Mouse (Mus musculus) frontal cortex, adult (tissue): ENCODE results near the gene Galp.
"Not testable (repeated sequence)": the region's sequence is repeated elsewhere in the genome, so short reads cannot be mapped to it uniquely, and the experiment has no call there.

ENCODE experiments used
- ATAC-seq: cut with Nextera tagmentation; 2 replicates; pipeline ENCODE4 v1.9.2; 2017; ENCODE audit warnings: mild to moderate bottlenecking, moderate library complexity, mixed read lengths; ENCODE audit not compliant: low TSS enrichment

Gene Galp

DNA sequence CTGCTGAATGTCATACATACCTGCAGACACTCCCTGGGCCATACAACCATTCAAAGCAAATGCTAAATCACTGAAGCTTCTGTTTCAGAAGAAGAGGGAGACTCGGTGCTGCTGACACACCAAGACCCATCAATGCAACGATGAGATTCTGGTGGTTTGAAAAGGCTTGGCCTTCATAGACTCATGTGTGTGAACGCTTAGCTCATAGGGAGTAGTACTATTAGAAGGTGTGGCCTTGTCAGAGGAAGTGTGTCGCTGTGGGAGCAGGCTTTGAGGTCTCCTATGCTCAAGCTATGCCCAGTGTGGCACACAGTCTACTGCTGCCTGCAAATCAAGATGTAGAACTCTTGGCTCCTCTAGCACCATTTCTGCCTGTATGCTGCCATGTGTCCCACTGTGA lies 60.5 kb downstream of the Galp start:
- ATAC-seq = no peak

DNA sequence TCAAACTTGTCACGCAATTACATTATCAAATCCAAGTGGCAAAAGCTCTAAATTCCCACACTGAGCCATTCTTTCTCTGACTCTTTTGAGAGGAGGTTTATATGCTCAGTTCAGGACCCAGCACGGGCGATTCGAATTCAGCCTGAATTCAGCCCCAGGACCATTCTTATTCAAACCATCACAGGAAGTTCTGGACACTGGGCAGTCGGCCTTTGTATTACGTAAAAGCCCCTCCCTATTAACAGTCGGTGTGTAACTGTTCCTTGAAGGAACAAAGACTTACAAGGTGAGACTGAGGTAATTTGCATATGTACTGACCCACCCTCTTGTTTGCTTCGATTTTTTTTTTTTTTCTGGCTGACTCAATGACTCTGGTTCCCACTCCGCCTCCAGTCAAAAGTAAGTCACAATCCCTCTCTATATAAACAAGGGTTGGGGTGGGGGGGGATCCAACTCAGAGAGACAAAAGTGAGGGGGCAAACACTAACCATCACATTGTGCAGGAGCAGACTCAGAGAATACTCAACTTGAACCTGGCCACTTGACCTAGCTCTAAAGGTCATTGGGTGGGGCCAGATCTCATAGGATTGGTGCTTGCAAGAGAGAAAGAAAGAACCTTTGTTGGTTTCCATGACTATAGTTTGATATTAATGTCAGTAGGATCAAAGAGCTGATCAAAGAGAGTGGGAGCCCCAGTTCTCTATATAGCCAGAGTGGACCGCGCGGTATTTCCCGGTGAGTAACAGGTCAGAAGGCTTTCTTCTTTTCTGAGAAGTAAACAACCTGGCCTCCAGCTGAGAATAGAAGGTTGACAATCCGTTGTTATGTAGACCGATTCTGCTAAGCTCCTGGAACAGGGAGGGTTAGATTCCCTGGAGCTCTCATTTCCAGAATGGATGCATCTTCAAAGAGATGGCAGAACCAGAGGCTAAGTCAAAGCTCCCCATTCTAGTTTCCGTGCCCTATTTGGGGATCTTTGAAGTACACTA lies 61.6 kb downstream of the Galp start:
- no peak for ATAC-seq

DNA sequence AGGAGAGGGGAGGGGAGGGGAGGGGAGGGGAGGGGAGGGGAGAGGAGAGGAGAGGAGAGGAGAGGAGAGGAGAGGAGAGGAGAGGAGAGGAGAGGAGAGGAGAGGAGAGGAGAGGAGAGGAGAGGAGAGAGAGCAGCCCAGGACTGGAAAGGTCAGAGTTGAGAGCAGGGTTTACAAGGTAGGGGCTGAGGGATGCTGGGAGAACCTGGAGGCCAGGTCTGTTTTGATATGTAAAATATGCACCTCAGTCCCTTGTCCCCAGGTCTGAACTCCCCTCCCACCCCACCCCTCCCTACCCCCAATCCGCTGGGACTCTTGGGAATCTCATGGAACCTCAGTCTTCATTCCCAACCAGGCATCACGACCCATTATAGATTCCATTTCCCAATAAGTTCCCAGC lies 63.1 kb downstream of the Galp start:
- ATAC-seq = not testable (repeated sequence)

DNA sequence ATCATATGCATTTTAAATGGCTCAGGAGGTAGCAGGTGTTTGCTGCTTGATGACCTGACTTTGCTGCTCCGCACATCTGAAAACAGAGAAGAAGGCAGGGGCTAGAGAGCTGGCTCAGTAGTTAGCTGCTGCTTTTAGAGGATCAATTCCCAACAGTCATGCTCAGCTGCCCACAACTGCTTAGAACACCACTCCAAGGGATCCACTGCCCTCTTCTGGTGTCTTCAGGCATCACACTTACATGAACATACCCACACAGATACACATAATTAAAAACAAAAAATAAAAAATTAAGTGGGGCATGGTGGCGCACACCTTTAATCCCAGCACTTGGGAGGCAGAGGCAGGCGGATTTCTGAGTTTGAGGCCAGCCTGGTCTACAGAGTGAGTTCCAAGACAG lies 65.2 kb downstream of the Galp start:
- ATAC-seq = no peak

DNA sequence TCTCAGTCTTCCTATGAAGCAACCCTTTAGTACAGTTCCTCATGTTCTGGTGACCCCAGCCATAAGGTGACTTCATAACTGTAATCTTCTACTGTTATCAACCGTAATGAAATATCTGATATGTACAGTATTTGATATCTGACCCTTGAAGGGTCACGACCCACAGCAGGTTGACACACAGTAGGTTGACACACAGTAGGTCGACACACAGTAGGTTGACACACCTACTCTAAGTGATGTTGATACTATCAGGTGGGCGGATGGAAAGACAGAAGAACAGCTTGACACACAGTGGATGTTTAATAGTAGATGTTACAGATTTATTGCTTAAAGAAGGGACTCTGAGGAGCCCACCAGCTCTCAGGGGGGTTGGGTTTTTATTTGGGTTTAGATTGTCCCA lies 66.1 kb downstream of the Galp start:
- ATAC-seq = no peak

DNA sequence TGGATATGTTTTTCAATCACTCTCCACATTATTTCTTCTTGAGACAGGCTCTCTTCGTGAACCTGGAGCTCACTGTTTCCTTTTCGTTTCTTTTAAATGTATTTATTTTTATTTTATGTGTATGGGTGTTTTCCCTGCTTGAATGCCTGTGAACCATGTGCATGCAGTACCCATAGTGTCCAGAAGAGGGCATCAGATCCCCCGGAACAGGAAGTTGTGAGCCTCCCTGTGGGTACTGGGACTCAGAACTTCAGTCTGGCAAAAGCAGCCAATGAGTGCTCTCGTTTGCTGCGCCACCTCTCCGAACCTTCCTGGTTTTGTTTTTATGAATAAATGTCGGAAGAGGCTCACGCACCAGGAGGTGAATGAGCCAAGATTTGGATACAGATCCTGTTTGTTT lies 68.8 kb downstream of the Galp start:
- ATAC-seq = no peak
